Mouse (Mus musculus) myocyte (in vitro differentiated cells): Measurements from ENCODE around the gene Krt76.

Source experiments
- CEBPB ChIP-seq: IDR thresholded peaks from 2 replicates; pipeline ENCODE4 v1.6.1; 2011; ENCODE audit warnings: mild to moderate bottlenecking, moderate library complexity; ENCODE audit not compliant: poor library complexity, insufficient read depth, severe bottlenecking
- E2F4 ChIP-seq: IDR thresholded peaks from one replicate; pipeline ENCODE4 v1.6.1; 2011; ENCODE audit warnings: mild to moderate bottlenecking, control low read depth, moderate library complexity; ENCODE audit not compliant: insufficient read depth
- MAX ChIP-seq: IDR thresholded peaks from one replicate; pipeline ENCODE4 v1.6.1; 2011; ENCODE audit warnings: low read depth, mild to moderate bottlenecking, control low read depth
- MYOD1 ChIP-seq, 3 experiments: IDR thresholded peaks; one replicate each; pipeline ENCODE4 v1.6.1; 2011; ENCODE audit warnings: control low read depth in 2 of 3, low read depth in 2 of 3, mild to moderate bottlenecking in 2 of 3, moderate library complexity in 1 of 3; ENCODE audit not compliant: insufficient read length in 2 of 3, control insufficient read depth in 1 of 3
- MYOG ChIP-seq, 3 experiments: IDR thresholded peaks; one replicate each; pipeline ENCODE4 v1.6.1; 2011; ENCODE audit warnings: control low read depth in 2 of 3, low read depth in 2 of 3, mild to moderate bottlenecking in 2 of 3; ENCODE audit not compliant: insufficient read length in 2 of 3, control insufficient read depth in 1 of 3, insufficient read depth in 1 of 3
- POLR2A ChIP-seq: IDR thresholded peaks from one replicate; pipeline ENCODE4 v1.6.1; 2011; ENCODE audit warnings: low read depth, mild to moderate bottlenecking, control low read depth, moderate library complexity; ENCODE audit not compliant: insufficient read length
- POLR2AphosphoS2 ChIP-seq: IDR thresholded peaks from one replicate; pipeline ENCODE4 v1.6.1; 2011; ENCODE audit warnings: low read depth, control low read depth; ENCODE audit not compliant: insufficient read length
- REST ChIP-seq: IDR thresholded peaks from one replicate; pipeline ENCODE4 v1.6.1; 2011; ENCODE audit warnings: mild to moderate bottlenecking, control low read depth, moderate library complexity; ENCODE audit not compliant: insufficient read depth, insufficient read length
- USF1 ChIP-seq: IDR thresholded peaks from one replicate; pipeline ENCODE4 v1.6.1; 2011; ENCODE audit warnings: low read depth, mild to moderate bottlenecking, control low read depth, moderate library complexity

DNA sequence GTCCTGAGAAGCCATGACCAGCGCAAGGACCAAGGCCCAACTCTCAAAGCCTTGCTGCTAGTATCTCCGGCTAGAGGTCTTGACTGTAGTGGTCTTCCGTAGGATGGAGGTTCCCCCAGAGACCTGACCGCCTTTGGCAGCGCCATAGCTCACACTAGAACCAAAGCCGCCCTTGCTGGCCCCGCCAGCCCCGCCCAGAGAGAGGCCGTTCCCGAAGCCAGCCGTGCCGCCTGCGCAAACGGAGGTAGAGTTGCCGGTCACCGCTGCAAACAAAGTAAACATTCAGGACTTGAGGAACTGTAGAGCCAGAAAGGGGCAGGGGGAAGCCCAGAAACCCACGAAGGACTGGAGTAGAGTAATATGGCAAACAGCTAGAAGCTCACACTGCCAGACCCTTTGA is 36.9 kb upstream of the Krt76 start:
- TF ChIP-seq POLR2AphosphoS2 (no peak), POLR2A (no peak), USF1 (no peak), MAX (no peak), MYOG (IDR thresholded peaks at IDR 0.05; ENCODE audit: control insufficient read depth in 1 of 3, insufficient read depth in 1 of 3, insufficient read length in 2 of 3, low read depth in 2 of 3) (no peak), MYOD1 (IDR thresholded peaks at IDR 0.05; ENCODE audit: control insufficient read depth in 1 of 3, insufficient read length in 2 of 3, low read depth in 2 of 3) (no peak), REST (no peak), E2F4 (no peak), CEBPB (no peak)
